Mouse (Mus musculus) CH12.LX (cell line): ENCODE measurements at regions not wholly inside any gene's neighbourhood (a gene's known extent, or its start where the extent isn't known, plus 50 kb on each side); places are given as distances from the start of the nearest gene placed in this dataset.

ENCODE experiments used
- DNase-seq: peaks from one replicate; pipeline ENCODE4 v3.0.0-alpha.2; 2013; ENCODE audit errors: extremely low read depth
- H3K27ac ChIP-seq: 2 replicates; pipeline ENCODE4 v1.5.1; 2012; ENCODE audit warnings: low read depth, mild to moderate bottlenecking, control low read depth, moderate library complexity; ENCODE audit not compliant: insufficient read depth
- H3K27me3 ChIP-seq: replicated peaks from 2 replicates; pipeline ENCODE3; 2012; ENCODE audit warnings: inconsistent platforms
- H3K36me3 ChIP-seq, 2 experiments: replicated peaks in 1 of 2; 2 replicates each; pipeline versions ENCODE3 to v1.6.1; 2012; ENCODE audit warnings: inconsistent platforms in 1 of 2, low read length in 1 of 2, mild to moderate bottlenecking in 1 of 2, mixed read lengths in 1 of 2, moderate library complexity in 1 of 2; ENCODE audit not compliant: control insufficient read depth in 1 of 2, insufficient read depth in 1 of 2
- H3K4me1 ChIP-seq, 2 experiments: 2 replicates each; pipeline ENCODE4 v1.6.1; 2012; ENCODE audit warnings: inconsistent platforms in 1 of 2, moderate library complexity in 1 of 2; ENCODE audit not compliant: insufficient read depth in 2 of 2, control insufficient read depth in 1 of 2
- H3K4me2 ChIP-seq: 2 replicates; pipeline ENCODE4 v1.6.1; 2012; ENCODE audit warnings: low read depth, mild to moderate bottlenecking, control low read depth; ENCODE audit not compliant: poor library complexity, insufficient read depth, severe bottlenecking
- H3K4me3 ChIP-seq, 3 experiments: fragments of 150-350 bp in 1 of 3; sonication (generic) in 1 of 3; replicated peaks in 1 of 3; 2 replicates each; pipeline versions ENCODE3 to v1.5.1; 2011 to 2012; ENCODE audit warnings: low read depth in 2 of 3, low read length in 2 of 3, mild to moderate bottlenecking in 2 of 3, moderate library complexity in 2 of 3, control low read depth in 1 of 3, improper control_type of control experiment in 1 of 3, inconsistent platforms in 1 of 3, mixed read lengths in 1 of 3; ENCODE audit not compliant: poor library complexity in 1 of 3
- H3K79me2 ChIP-seq: replicated peaks from 2 replicates; pipeline ENCODE4 v1.6.1; 2012; ENCODE audit warnings: mild to moderate bottlenecking, moderate library complexity; ENCODE audit not compliant: control insufficient read depth, poor library complexity, insufficient read depth, severe bottlenecking; ENCODE audit errors: extremely low read depth
- H3K9ac ChIP-seq: 2 replicates; pipeline ENCODE4 v1.6.1; 2012; ENCODE audit warnings: low read depth, mild to moderate bottlenecking, control low read depth, moderate library complexity; ENCODE audit not compliant: insufficient read depth
- H3K9me3 ChIP-seq: replicated peaks from 2 replicates; pipeline ENCODE3; 2012; ENCODE audit warnings: low read length, inconsistent platforms, mixed read lengths
- BHLHE40 ChIP-seq: IDR thresholded peaks from 2 replicates; pipeline ENCODE4 v1.6.1; 2011; ENCODE audit warnings: mild to moderate bottlenecking, low read depth, low read length, improper control_type of control experiment
- CHD1 ChIP-seq: IDR thresholded peaks from 2 replicates; pipeline ENCODE4 v1.6.1; 2012; ENCODE audit warnings: low read depth, low read length, improper control_type of control experiment, inconsistent platforms
- CHD2 ChIP-seq: IDR thresholded peaks from 2 replicates; pipeline ENCODE4 v1.6.1; 2011; ENCODE audit warnings: low read length, improper control_type of control experiment
- CTCF ChIP-seq, 2 experiments: IDR thresholded peaks in 1 of 2; conservative IDR thresholded peaks in 1 of 2; 2 replicates each; pipeline ENCODE4 v1.5.1; 2011 to 2012; ENCODE audit warnings: low read depth in 2 of 2, low read length in 2 of 2, improper control_type of control experiment in 1 of 2, inconsistent platforms in 1 of 2, mild to moderate bottlenecking in 1 of 2, moderate library complexity in 1 of 2
- E2F4 ChIP-seq: IDR thresholded peaks from 2 replicates; pipeline ENCODE4 v1.6.1; 2011; ENCODE audit warnings: low read depth, low read length, improper control_type of control experiment; ENCODE audit not compliant: insufficient replicate concordance
- ELF1 ChIP-seq: IDR thresholded peaks from 2 replicates; pipeline ENCODE4 v1.6.1; 2014; ENCODE audit warnings: low read depth, mild to moderate bottlenecking, inconsistent platforms, low read length, improper control_type of control experiment
- EP300 ChIP-seq: IDR thresholded peaks from 2 replicates; pipeline ENCODE4 v1.6.1; 2011; ENCODE audit warnings: low read length, improper control_type of control experiment
- HCFC1 ChIP-seq: IDR thresholded peaks from 2 replicates; pipeline ENCODE4 v1.6.1; 2012; ENCODE audit warnings: low read depth, mild to moderate bottlenecking, inconsistent platforms, low read length, improper control_type of control experiment
- IRF4 ChIP-seq: IDR thresholded peaks from 2 replicates; pipeline ENCODE4 v1.6.1; 2014; ENCODE audit warnings: low read depth, mild to moderate bottlenecking, inconsistent platforms, low read length, improper control_type of control experiment
- JUN ChIP-seq: IDR thresholded peaks from 2 replicates; pipeline ENCODE4 v1.6.1; 2011; ENCODE audit warnings: low read depth, mild to moderate bottlenecking, low read length, improper control_type of control experiment, moderate library complexity; ENCODE audit not compliant: insufficient read depth
- JUND ChIP-seq: conservative IDR thresholded peaks from 2 replicates; pipeline ENCODE4 v1.6.1; 2011; ENCODE audit warnings: low read depth, low read length, improper control_type of control experiment
- KAT2A ChIP-seq: IDR thresholded peaks from 2 replicates; pipeline ENCODE4 v1.6.1; 2012; ENCODE audit warnings: low read length, improper control_type of control experiment, inconsistent platforms; ENCODE audit not compliant: insufficient replicate concordance
- MAFK ChIP-seq: IDR thresholded peaks from 2 replicates; pipeline ENCODE4 v1.6.1; 2011; ENCODE audit warnings: low read length, improper control_type of control experiment; ENCODE audit not compliant: insufficient replicate concordance
- MAZ ChIP-seq: IDR thresholded peaks from 2 replicates; pipeline ENCODE4 v1.6.1; 2012; ENCODE audit warnings: low read depth, mild to moderate bottlenecking, inconsistent platforms, low read length, improper control_type of control experiment, moderate library complexity
- MYC ChIP-seq: IDR thresholded peaks from 2 replicates; pipeline ENCODE4 v1.6.1; 2011; ENCODE audit warnings: low read depth, mild to moderate bottlenecking, improper control_type of control experiment, low read length
- NELFE ChIP-seq: IDR thresholded peaks from 2 replicates; pipeline ENCODE4 v1.6.1; 2011; ENCODE audit warnings: low read depth, low read length, improper control_type of control experiment
- NRF1 ChIP-seq: IDR thresholded peaks from 2 replicates; pipeline ENCODE4 v1.6.1; 2014; ENCODE audit warnings: low read depth, mild to moderate bottlenecking, inconsistent platforms, low read length, improper control_type of control experiment, moderate library complexity
- PAX5 ChIP-seq: IDR thresholded peaks from 2 replicates; pipeline ENCODE4 v1.6.1; 2012; ENCODE audit warnings: low read length, inconsistent platforms, mixed read lengths
- POLR2AphosphoS2 ChIP-seq: IDR thresholded peaks from 2 replicates; pipeline ENCODE4 v1.6.1; 2011; ENCODE audit warnings: low read depth, low read length, improper control_type of control experiment
- RAD21 ChIP-seq: IDR thresholded peaks from 2 replicates; pipeline ENCODE4 v1.6.1; 2011; ENCODE audit warnings: low read depth, mild to moderate bottlenecking, low read length, improper control_type of control experiment, moderate library complexity
- RCOR1 ChIP-seq: conservative IDR thresholded peaks from 2 replicates; pipeline ENCODE4 v1.6.1; 2012; ENCODE audit warnings: low read depth, mild to moderate bottlenecking, inconsistent platforms, low read length, improper control_type of control experiment
- SIN3A ChIP-seq: IDR thresholded peaks from 2 replicates; pipeline ENCODE4 v1.6.1; 2012; ENCODE audit warnings: low read length, improper control_type of control experiment, inconsistent platforms
- SMC3 ChIP-seq: IDR thresholded peaks from 2 replicates; pipeline ENCODE4 v1.6.1; 2011; ENCODE audit warnings: low read depth, low read length, improper control_type of control experiment
- USF2 ChIP-seq: conservative IDR thresholded peaks from 2 replicates; pipeline ENCODE4 v1.6.1; 2011; ENCODE audit warnings: low read depth, low read length, improper control_type of control experiment
- ZKSCAN1 ChIP-seq: IDR thresholded peaks from 2 replicates; pipeline ENCODE4 v1.6.1; 2012; ENCODE audit warnings: low read depth, inconsistent platforms, low read length, improper control_type of control experiment, borderline replicate concordance
- ZMIZ1 ChIP-seq: IDR thresholded peaks from 2 replicates; pipeline ENCODE4 v1.6.1; 2012; ENCODE audit warnings: low read depth, mild to moderate bottlenecking, inconsistent platforms, low read length, improper control_type of control experiment
- dilution Hi-C: fragments of 300-500 bp; cut with MboI; formaldehyde crosslinking; loops from 2 replicates; pipeline ENCODE4 v1.14.3; 2020; ENCODE audit warnings: low sequenced_read_pairs; ENCODE audit not compliant: extremely low pct_unique_long_range_greater_than_20kb, extremely low pct_ligation_motif_present
- in situ Hi-C: fragments of 300-500 bp; cut with MboI; formaldehyde crosslinking; loops from 3 replicates; pipeline ENCODE4 v1.14.3; 2019; ENCODE audit warnings: low sequenced_read_pairs, low pct_ligation_motif_present, low pct_unique_long_range_greater_than_20kb, mixed read lengths

GRCm38 (mm10) chr11:111377165-111377564 lies 311.2 kb downstream of the Kcnj2 start:
- H3K4me1 ChIP-seq = no peaks in the 10 kb centered on the region
- in situ Hi-C loops = no loop called here
- no peaks in the 10 kb centered on the region for H3K79me2 ChIP-seq
- no peak overlapping the region for H3K4me3 ChIP-seq
- H3K27ac ChIP-seq = no peak overlapping the region
- no peaks in the 10 kb centered on the region for H3K27me3 ChIP-seq
- TF ChIP-seq SIN3A = no peak
- no peak for TF ChIP-seq MYC
- no peak for TF ChIP-seq CHD1
- TF ChIP-seq JUN = no peak
- TF ChIP-seq EP300 = no peak
- TF ChIP-seq POLR2AphosphoS2 = no peak
- no peak for TF ChIP-seq HCFC1
- no peak for TF ChIP-seq PAX5
- TF ChIP-seq, all 38 proteins: peak for 0
- no peak for DNase-seq
- Histone ChIP-seq H3K9me3 (no peaks in the 10 kb centered on the region), H3K4me2 (no peak overlapping the region), H3K36me3 (no peaks in the 10 kb centered on the region), H3K9ac (no peak overlapping the region)
- dilution Hi-C loops = no loop called here

- Histone ChIP-seq H3K4me3 (no peak overlapping the region), H3K4me2 (no peak overlapping the region), H3K9ac (no peak overlapping the region), H3K27ac (no peak overlapping the region), H3K4me1 (no peaks in the 10 kb centered on the region), H3K79me2 (no peaks in the 10 kb centered on the region), H3K9me3 (no peaks in the 10 kb centered on the region), H3K27me3 (no peaks in the 10 kb centered on the region), H3K36me3 (no peaks in the 10 kb centered on the region)
- dilution Hi-C loops (no loop called here), in situ Hi-C loops (no loop called here)
- DNase-seq = no peak
- TF ChIP-seq CTCF (conservative IDR thresholded peaks at IDR 0.05 in 1 of 2, IDR thresholded peaks at IDR 0.05 in 1 of 2; ENCODE audit: low read depth in 2 of 2, low read length in 2 of 2) (no peak), NRF1 (no peak), E2F4 (no peak), RCOR1 (no peak), SMC3 (no peak), IRF4 (no peak), KAT2A (no peak), RAD21 (no peak), USF2 (no peak), ZMIZ1 (no peak), JUND (no peak), MAFK (no peak), ZKSCAN1 (no peak), BHLHE40 (no peak), ELF1 (no peak), MAZ (no peak), PAX5 (no peak), NELFE (no peak), SIN3A (no peak), CHD2 (no peak)
- TF ChIP-seq, all 38 proteins: peak for 0
These were observed 313.9 kb downstream of the Kcnj2 start for GRCm38 (mm10) chr11:111379842-111380241.
